Mouse (Mus musculus): ENCODE measurements around the gene Ctrb1. TPM values are rescaled to one million over a fixed set of nuclear protein-coding genes. Genes with fewer than 3 reads are reported as not detected.
A peak's percentile ranks its signal among the peaks of the same experiment; 100 is the strongest.

Gene Ctrb1
- not detected for polyA plus RNA-seq (2017; shearing (Covaris generic))

DNA sequence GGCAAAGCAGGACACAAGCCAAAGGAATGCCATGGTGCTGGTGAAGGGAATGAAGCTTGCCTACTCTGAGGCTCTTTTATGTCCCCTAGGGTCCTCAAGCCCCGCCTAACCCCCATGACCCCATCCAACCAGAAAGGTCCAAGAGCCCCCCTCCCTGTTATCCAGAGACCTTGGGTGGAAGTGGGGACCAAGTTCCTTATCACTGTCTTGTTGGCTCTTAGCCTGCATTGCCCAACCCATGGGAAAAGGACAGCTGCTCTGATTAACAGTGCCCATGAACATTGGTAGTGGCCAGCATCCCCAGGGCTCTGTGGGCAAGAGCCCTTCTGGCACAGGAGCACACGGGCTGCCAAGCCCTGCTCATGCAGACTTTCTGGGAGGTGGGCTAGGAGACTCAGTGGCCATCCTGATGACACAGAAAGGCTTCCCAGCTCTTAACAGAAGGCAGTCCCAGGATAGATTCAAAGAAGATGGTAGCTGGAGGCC, at the start of gene Ctrb1:
Ctrb1 (minus strand) TSS at position 51 of the 486 bp plus-strand sequence.
- ATAC-seq: no peak

- no peak for ATAC-seq
These were observed 49.5 kb upstream of the Ctrb1 start for GRCm38 (mm10) chr8:111740301-111740711.

GRCm38 (mm10) chr8:111739604-111740003, 48.8 kb upstream of the Ctrb1 start:
- no peak for ATAC-seq

DNA sequence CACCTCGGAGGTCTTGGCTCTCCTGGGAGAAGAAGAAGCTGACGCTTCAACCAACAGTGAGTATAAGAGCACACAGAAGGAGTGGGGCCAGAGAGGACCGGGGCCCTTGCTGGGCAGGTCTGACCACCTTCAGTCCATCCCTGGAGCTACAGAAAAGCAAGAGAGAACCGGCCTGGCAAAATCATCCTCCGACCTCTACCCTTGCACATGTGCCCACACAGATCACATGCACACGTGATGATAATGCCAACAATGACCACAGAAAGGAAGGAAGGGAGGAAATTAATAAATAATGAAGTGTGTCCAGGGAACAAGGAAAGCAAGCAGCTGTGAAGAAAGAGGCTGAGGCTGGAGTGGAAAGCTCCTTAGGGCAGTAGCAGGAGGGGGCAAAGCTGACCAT, 48.1 kb upstream of the Ctrb1 start:
- ATAC-seq: no peak

DNA sequence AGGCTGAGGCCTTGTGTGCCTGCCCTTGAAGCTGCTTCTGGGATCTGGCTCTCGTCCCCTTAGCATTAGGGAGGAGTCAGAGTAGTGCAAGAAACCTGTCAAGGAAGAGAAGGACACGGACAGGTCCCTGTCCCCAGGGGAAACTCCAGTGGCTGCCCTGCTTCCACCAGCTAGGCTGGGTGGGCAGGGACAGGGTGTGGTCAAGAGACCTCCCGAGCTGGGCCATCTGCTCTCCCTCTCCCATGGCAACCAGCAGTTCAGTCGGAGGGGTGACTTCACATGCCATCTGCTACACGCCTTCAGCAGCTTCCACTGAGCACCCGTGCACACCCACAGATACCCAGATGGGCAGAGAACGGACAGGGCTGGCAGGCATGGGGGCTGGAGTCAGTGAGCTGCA, 45.5 kb upstream of the Ctrb1 start:
- ATAC-seq: no peak

GRCm38 (mm10) chr8:111735791-111736190, 45.0 kb upstream of the Ctrb1 start:
- ATAC-seq: no peak

- no peak for ATAC-seq
These were observed 44.5 kb upstream of the Ctrb1 start for GRCm38 (mm10) chr8:111735335-111735761.

DNA sequence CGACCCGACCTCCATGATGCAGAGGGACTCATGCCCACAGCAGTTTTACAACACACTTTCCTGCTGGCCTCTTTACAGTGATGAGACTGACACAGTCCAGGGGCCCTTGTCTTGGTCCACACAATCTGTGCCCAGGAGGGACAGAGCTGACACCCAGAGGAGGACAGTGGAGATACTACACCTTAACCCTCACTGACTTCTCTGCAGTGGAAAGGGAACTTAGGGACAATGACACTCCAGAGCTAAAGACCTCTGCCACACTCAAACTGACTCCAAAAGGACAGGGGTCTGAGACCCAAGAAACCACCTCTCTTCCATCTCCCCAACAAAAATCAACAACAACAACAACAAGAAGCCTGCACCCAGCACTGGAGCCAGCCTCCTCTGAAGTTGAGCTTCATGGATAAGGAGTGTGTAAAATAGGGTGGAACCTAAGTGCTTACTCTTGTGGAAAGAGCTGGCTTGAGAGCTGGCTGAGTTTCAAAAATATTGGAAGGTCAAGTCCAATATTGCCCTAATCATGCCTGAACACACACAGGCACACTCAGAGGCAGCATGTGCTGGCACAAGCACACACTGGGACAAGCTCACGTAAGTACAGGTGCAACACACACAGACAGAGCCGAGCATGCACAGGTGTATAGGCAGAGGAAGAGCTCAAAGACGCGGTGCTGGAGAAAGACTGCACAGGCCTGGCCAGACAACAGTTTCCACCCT, 43.6 kb upstream of the Ctrb1 start:
- no peak for ATAC-seq

GRCm38 (mm10) chr8:111733581-111734243, 42.9 kb upstream of the Ctrb1 start:
- ATAC-seq: no peak

DNA sequence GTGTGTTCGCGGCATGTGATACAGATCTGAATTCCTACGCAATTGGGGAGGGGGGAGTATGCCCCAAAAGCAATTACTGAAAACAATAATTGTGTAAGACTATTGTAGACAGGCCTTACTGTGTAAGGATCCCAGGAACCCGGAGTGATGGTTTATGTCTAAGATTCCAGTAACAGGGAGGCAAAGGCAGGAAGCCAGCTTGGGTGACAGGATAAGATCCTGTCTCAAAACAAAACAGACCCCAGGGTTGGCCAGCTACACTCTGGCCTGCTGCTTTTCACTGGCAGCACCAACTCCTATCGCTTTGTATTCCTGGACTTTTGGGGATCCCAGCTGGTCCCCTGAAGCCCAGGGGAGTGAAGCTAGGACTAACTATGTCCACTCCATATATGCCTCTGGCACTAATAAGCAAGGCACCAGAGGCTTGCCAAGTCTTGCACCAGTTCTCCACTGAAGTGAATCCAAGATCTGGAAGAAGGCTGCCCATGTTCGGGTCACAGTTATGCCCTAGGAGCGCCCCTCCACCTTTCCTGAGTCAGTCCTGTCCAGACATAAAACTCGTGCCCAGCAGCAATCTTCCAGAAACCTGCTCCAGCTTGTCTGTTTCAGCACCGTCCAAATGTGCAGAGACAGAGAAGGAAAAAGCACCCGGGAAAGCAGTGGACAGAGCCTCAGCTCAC, 41.7 kb upstream of the Ctrb1 start:
- no peak for ATAC-seq

- peak; percentile 98 for ATAC-seq
These were observed 41.2 kb upstream of the Ctrb1 start for GRCm38 (mm10) chr8:111732004-111732403.

- peak; percentile 5 for ATAC-seq
These were observed 40.6 kb upstream of the Ctrb1 start for GRCm38 (mm10) chr8:111731231-111731977.

DNA sequence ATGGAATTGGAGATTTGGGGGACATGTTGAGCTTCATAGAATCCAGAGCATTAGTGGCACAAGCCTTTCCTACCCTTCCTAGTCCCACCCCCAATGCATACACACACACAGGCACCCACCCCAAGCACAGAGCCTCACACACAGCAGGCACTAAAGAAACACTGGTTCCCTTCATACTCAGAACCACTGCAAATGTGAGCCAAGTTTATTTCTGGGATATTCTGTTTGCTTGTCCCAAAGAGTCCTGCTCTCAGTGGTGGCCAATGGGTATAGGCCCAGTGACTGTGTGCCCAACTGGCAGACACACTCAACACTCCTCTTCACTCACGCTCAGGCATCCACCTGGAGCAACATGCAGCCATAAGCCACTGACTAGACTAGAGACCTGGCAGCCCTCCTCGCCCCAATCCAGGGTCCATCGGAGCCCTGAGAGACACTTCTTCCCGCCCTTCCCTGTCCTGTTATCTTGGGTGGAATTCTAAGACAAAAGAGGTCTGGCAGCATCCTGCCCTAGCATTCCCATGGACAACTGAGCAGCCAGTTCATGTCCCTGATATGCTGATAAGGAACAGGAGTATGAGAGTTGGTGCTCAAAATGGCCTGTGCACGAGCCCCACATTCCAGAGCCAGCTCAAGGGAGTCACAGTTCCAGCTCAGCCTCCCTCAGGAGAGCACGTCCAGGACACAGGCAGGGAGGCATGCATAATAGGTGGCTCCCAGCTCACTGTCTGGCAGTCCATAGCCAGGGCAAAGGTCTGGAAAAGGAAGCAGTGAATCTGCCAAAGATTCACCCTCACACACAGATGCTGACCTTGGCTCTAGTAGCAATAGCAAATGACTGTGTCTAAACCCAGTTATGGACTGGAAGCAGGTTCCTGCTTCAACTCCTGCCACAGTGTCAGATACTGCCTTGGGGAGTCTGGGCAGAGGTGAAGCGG, 38.7 kb upstream of the Ctrb1 start:
- ATAC-seq: no peak

DNA sequence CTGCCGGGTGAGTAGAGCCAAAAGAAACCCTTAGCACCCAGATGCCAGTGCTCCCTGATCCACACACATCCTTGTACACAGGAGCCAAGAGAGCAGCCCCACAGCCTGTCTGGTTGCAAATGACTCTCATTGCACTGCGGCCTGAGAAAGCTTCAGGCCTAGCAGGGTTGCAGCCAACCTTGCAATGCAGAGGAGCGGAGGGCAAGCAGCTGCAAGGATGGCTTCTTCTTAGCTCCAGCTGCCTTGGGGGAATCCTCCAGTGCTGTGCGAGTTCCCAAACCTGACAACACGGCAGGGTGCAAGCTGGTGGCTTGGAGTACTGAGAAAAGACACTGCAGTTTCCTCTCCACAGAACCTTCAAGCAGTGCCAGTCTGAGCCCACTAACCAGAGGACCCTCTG, 37.7 kb upstream of the Ctrb1 start:
- no peak for ATAC-seq

DNA sequence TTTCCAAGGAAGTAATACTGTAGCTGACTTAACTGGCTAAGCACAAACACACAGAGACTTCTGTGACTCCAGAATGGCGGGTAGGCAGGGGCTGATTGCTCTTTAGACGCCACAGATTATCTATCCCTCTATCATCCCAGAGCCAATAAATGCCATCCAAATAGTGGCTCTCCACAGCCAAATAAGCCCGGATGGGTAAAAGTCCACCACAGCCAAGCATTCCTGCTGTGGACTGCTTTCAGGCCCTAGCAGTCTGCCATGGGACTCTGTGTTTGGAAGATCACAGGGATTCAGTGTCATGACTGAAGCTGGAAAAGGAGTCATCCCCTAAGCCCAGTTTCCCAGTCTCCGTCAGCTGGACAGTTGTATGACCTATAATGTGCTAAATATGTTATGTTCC, 36.7 kb upstream of the Ctrb1 start:
- ATAC-seq: no peak

DNA sequence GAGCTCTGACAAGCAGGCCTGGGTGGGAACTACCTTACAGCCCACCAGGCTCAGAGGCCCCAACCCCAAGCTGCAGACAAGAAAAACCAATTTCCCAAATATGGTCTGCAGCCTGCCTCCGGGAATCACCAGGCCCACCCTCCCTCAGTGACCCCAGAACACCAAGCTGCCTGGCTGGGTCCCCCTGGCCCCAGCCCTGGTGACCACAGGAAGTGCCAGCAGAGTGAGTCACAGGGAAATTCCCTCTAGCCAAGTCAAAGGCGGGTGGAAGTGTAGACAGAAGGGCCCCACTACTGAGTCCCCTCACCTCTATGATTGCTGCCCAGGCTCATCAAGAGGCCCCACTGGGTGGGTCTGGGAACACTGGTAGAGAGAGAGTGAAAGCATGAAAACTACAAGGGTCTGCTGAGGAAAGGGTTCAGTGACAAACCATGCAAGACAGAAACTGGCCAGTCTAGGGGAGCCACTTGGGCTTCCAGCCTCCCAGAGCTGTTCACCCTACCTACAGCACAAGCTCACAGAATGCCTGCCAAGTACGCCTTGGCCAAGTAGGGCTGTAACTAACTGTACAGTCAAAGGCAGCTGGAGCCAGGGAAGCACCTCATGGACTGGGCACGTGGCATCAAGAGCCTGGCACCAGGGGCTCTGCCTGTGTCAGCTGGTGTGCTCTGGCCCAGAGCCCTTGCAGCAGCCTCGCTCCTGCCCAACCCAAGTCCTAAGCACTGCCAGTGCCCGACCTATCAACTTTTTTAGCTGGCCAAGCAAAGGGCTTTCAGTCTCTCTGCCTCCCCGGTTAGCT, 35.5 kb upstream of the Ctrb1 start:
- no peak for ATAC-seq

DNA sequence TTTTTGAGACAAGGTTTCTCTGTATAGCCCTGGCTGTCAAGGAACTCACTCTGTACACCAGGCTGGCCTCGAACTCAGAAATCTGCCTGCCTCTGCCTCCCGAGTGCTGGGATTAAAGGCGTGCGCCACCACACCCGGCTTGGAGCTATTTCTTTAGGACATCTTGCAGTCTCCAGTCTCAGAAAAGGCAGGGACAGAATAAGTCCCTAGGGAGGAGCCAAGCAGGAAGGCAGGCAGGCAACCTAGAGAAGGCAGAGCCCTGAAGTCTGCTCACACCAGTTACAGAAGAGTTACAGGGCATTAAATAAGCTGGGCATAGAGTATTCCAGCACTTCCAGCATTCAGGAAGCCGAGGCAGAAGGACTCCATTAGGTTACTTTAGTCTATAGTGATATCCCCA, 34.5 kb upstream of the Ctrb1 start:
- no peak for ATAC-seq

DNA sequence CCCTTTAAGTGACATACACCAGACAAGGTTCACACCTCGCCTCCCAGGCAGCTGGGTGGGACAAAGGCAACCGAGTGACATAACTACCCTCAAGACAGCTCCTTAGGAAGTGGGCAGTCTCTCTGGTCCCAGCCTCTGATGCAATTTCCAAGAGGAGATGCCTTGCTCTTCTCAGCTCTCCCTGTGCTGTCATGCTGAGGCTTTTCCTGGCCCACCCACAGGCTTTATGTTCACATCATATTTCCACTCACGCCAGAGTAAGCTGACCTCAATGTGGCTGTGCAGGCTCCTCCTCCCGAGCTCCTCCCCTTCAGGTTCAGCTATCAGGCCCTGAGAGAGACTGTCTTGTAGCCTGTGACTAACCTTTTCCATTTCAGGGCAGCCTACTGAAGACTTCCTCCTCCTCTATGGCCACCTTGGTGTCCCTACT, 29.3 kb upstream of the Ctrb1 start:
- ATAC-seq: no peak

DNA sequence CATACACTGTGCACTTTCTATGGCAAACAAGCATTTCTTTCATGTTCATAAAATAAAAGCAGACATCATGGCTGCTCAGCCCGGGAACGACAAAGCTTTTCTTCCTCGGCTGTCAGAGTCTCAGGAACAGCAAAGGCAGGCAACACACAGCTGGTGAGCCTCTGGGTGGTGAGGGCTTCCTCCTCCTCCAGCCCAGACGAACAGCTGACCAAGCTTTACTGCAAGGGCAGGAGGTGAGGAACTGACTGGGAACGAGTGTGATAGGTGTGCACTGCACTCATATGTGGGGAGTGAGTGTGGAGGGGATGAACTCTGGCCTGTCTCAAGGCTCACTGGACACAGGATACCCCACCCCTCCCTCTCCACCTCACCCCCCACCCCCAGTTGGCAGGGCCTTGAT, 28.1 kb upstream of the Ctrb1 start:
- no peak for ATAC-seq

DNA sequence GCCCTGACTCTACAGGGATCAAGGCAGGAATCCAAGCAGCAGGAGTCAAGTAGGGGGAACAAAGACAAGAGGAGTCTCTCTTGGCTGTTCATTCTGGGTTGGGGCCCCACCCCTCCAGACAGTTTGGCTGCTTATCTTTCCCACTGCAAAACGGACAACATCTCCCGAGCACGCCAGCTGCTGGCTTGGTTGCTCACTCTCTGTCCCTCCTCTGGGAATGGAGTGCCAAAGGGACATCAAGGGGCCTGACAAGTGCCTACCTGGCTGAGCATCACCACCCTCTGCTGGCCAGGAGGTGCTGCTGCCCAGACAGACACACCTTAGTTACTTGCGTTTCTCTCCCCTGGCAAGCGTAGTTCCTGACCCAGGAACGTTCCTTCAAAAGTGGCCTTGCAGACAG, 27.1 kb upstream of the Ctrb1 start:
- no peak for ATAC-seq

GRCm38 (mm10) chr8:111717488-111717792, 26.6 kb upstream of the Ctrb1 start:
- ATAC-seq: no peak
